Mouse (Mus musculus) ovary, adult 18-20 months (tissue): ENCODE results near the gene Birc6.
"Not testable (repeated sequence)": the region's sequence is repeated elsewhere in the genome, so short reads cannot be mapped to it uniquely, and the experiment has no call there.

Source experiments
- DNase-seq: peaks from one replicate; pipeline ENCODE4 v3.0.0; 2022; ENCODE audit warnings: low spot score, mixed read lengths

The Birc6 gene

GRCm38 (mm10) chr17:74564151-74564550, 36.1 kb downstream of the Birc6 start:
- DNase-seq = no peak

GRCm38 (mm10) chr17:74569219-74569618, 41.1 kb downstream of the Birc6 start:
- no peak for DNase-seq

GRCm38 (mm10) chr17:74570585-74570984, 42.5 kb downstream of the Birc6 start:
- no peak for DNase-seq

- DNase-seq = no peak
Measured at GRCm38 (mm10) chr17:74577173-74577572, 49.1 kb downstream of the Birc6 start.

GRCm38 (mm10) chr17:74579586-74579985, 51.5 kb downstream of the Birc6 start:
- no peak for DNase-seq

- DNase-seq = no peak
Measured at GRCm38 (mm10) chr17:74580738-74581137, 52.6 kb downstream of the Birc6 start.

- DNase-seq = no peak
Measured at GRCm38 (mm10) chr17:74586768-74587167, 58.7 kb downstream of the Birc6 start.

- DNase-seq = no peak
Measured at GRCm38 (mm10) chr17:74598908-74599307, 70.8 kb downstream of the Birc6 start.

- no peak for DNase-seq
Measured at GRCm38 (mm10) chr17:74599396-74599795, 71.3 kb downstream of the Birc6 start.

GRCm38 (mm10) chr17:74601201-74601600, 73.1 kb downstream of the Birc6 start:
- DNase-seq = no peak

GRCm38 (mm10) chr17:74630798-74631197, 102.7 kb downstream of the Birc6 start:
- no peak for DNase-seq

GRCm38 (mm10) chr17:74642445-74642844, 114.3 kb downstream of the Birc6 start:
- DNase-seq = no peak

- no peak for DNase-seq
Measured at GRCm38 (mm10) chr17:74658362-74658761, 130.3 kb downstream of the Birc6 start.

- DNase-seq = no peak
Measured at GRCm38 (mm10) chr17:74668010-74668409, 139.9 kb downstream of the Birc6 start.

GRCm38 (mm10) chr17:74670031-74670430, 141.9 kb downstream of the Birc6 start:
- DNase-seq = no peak

GRCm38 (mm10) chr17:74672446-74672845, 144.4 kb downstream of the Birc6 start:
- no peak for DNase-seq

- no peak for DNase-seq
Measured at GRCm38 (mm10) chr17:74673251-74673650, 145.2 kb downstream of the Birc6 start.

- DNase-seq = no peak
Measured at GRCm38 (mm10) chr17:74678061-74678460, 150.0 kb downstream of the Birc6 start.

GRCm38 (mm10) chr17:74684927-74685326, 156.8 kb downstream of the Birc6 start:
- no peak for DNase-seq

- no peak for DNase-seq
Measured at GRCm38 (mm10) chr17:74688555-74688954, 160.5 kb downstream of the Birc6 start.

GRCm38 (mm10) chr17:74689406-74689805, 161.3 kb downstream of the Birc6 start:
- no peak for DNase-seq

GRCm38 (mm10) chr17:74701661-74702060, 173.6 kb downstream of the Birc6 start:
- not testable (repeated sequence) for DNase-seq

GRCm38 (mm10) chr17:74705480-74705879, 177.4 kb downstream of the Birc6 start:
- no peak for DNase-seq

GRCm38 (mm10) chr17:74706593-74706992, 178.5 kb downstream of the Birc6 start:
- DNase-seq = no peak

- DNase-seq = no peak
Measured at GRCm38 (mm10) chr17:74707637-74708152, 179.6 kb downstream of the Birc6 start.
